Mouse (Mus musculus): ENCODE data around the gene Bbox1.

GRCm38 (mm10) chr2:110275424-110275823 is 38.9 kb downstream of the Bbox1 start:
- no peak for TF ChIP-seq POLR2A (IDR thresholded peaks at IDR 0.05; ENCODE audit: borderline replicate concordance, extremely low read depth, insufficient read depth, insufficient read length, poor library complexity, severe bottlenecking)
- no peak for TF ChIP-seq CTCF (IDR thresholded peaks at IDR 0.05; ENCODE audit: borderline replicate concordance, extremely low read depth, insufficient read depth, insufficient read length)

All from brain, embryonic 14.5 days (tissue).